Mouse (Mus musculus): Measurements from ENCODE around the gene Trip4.

DNA sequence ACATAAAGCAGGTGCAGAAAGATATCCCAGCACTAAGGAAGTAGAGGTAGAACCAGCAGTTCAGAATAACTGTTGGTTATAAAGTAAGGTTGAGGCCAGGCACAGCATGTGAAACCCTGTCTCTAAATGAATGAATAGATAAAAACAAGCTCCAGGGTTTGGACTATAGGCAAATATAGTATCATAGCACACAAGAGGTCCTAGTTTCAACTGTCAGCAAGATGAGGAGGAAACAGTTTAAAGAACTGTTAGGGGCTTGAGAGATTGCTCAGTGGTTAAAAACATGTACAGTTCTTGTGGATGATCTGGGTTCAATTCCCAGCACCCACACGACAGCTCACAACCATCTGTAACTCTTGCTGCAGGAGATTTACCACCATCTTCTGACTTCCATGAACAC lies 96.8 kb downstream of the Trip4 start:
- TF ChIP-seq CTCF (IDR thresholded peaks at IDR 0.05), result no peak
- no peak for TF ChIP-seq EP300 (IDR thresholded peaks at IDR 0.05)

All from lung, postnatal 0 days (tissue).